Mouse (Mus musculus): ENCODE measurements around the gene Col4a3bp. TPM values are rescaled to one million over a fixed set of nuclear protein-coding genes. Genes with fewer than 3 reads are reported as not detected.
"Not testable (repeated sequence)": the region's sequence is repeated elsewhere in the genome, so short reads cannot be mapped to it uniquely, and the experiment has no call there.

Gene Col4a3bp
- polyA plus RNA-seq, 1 experiment from 2014 or later = 11.1 TPM

DNA sequence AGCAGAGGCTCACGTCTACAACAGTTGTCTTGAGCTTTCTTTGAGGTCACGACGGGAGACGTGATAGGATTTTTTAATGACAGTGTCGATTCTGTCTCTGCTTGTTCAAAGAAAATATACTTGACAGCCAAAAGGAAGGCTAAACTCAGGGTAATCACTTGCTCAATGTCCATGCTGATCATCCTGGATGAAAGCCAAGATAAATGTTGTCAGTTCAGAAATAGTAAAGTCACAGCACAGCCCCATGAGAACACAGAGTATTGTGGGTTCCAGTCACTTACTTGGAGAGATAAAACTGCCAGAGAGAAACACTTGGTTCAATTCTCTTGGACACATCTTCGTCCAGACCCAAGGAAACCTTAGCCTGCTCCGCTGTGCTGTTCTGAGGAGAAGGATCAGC is 116.5 kb downstream of the Col4a3bp start:
- Histone ChIP-seq H3K27me3 (no peaks in the 10 kb centered on the region), H3K9me3 (no peaks in the 10 kb centered on the region), H3K4me1 (0 out of 2 replicates have a peak, but pooled peaks cover 2% of the 10 kb centered on the region), H3K4me3 (no peak overlapping the region), H3K36me3 (peaks cover 85% of the 10 kb centered on the region), H3K27ac (no peak overlapping the region), H3K9ac (no peak overlapping the region), H3K4me2 (no peak overlapping the region)
- WGBS = 83% methylated on average over 7 of the region's 7 CpGs
- no peak for ATAC-seq (ENCODE audit: borderline replicate concordance, extremely low read depth, low FRiP score, low TSS enrichment)

DNA sequence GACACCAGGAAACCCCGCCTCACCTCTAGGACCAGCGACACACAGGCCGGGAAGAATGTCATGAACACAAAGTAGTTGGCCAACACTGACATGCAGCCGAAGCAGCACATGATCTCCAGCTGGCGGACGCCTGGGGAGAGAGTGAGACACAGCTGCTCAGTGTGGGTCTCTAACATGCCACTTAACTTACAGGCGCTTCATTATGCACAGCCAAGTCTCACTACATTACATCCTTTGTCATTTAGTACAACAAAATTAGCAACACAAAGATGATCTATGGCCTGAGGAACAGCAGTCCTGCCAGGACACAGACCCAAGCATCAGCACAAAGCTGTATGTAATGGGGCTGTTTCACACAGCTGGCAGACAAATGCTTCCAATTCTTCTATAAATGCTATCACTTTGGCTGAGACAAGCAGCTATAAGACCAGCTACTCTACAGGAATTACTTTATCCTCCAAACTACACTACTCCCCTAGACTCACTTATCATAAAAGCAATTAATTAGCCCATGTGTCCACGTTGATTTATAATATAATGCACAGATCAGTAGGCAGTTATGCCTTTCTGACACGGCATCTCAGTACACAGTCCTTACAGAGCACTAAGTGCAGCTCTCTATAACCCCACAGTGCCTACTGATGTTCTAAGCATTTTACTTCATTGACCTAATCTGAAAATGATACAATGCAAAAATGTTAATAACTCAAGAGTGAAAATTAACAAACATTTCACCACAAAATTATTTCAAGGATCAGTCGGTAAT is 117.9 kb downstream of the Col4a3bp start:
- Histone ChIP-seq H3K4me3 (no peak overlapping the region), H3K27me3 (no peaks in the 10 kb centered on the region), H3K27ac (no peak overlapping the region), H3K36me3 (peaks cover 85% of the 10 kb centered on the region), H3K9ac (no peak overlapping the region), H3K4me2 (no peak overlapping the region), H3K4me1 (0 out of 2 replicates have a peak, but pooled peaks cover 2% of the 10 kb centered on the region), H3K9me3 (no peaks in the 10 kb centered on the region)
- ATAC-seq (ENCODE audit: borderline replicate concordance, extremely low read depth, low FRiP score, low TSS enrichment) = peak; percentile 88
- WGBS = 56% methylated on average over 10 of the region's 10 CpGs

DNA sequence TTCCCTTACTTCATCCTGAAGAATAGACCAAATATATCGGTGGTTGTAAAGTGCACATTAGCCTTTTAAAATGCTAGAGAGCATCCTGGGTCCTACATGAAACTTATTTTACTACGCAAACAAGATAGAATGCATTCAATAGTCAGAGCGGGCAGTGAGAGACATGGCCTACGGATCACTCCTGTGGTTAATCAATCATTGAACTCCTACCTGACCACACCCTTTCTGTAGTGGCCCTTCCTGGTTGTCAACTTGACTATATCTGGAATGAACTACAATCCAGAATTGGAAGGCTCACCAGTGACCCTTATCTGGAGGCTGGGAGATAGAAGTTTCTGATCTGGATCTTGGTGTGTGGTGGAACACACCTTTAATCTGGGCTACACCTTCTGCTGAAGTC is 120.7 kb downstream of the Col4a3bp start:
- not testable (repeated sequence) for H3K9me3 ChIP-seq; H3K27me3 ChIP-seq; H3K9ac ChIP-seq; H3K4me2 ChIP-seq; H3K27ac ChIP-seq; ATAC-seq (ENCODE audit: borderline replicate concordance, extremely low read depth, low FRiP score, low TSS enrichment); H3K4me1 ChIP-seq; H3K4me3 ChIP-seq
- peaks cover 72% of the 10 kb centered on the region for H3K36me3 ChIP-seq
- 92% methylated on average over 4 of the region's 4 CpGs for WGBS

DNA sequence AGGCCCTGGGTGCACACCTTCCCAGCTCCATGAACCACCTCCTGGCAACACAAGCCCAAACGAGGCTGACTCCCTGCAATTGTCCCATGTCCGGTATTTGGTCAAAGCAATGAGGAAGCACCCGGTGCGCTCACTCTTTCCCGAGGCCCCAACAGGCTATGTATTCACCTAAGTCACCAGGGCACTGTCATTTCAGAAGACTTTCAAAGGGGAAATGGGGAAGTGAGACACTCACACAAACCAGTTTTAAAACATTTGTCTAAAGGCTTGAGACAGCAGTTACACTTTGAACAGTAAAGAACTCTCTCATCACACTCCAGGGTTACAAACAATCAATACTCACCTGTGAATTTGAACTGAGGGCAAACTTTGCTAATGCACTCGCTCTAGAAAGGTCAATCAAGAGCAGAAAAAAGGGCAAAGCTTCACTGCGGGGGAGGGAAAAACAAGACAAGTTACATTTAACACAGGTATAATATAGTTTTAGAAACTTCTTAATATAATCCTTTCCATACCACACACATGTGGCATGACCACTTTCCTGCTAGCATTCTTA is 122.1 kb downstream of the Col4a3bp start:
- peaks cover 22% of the 10 kb centered on the region for H3K4me1 ChIP-seq
- no peaks in the 10 kb centered on the region for H3K9me3 ChIP-seq
- no peaks in the 10 kb centered on the region for H3K27me3 ChIP-seq
- H3K4me2 ChIP-seq = no peak overlapping the region
- no peak overlapping the region for H3K27ac ChIP-seq
- H3K36me3 ChIP-seq = peaks cover 59% of the 10 kb centered on the region
- no peak overlapping the region for H3K4me3 ChIP-seq
- no peak for ATAC-seq (ENCODE audit: borderline replicate concordance, extremely low read depth, low FRiP score, low TSS enrichment)
- WGBS = 87% methylated on average over 7 of the region's 7 CpGs
- no peak overlapping the region for H3K9ac ChIP-seq

DNA sequence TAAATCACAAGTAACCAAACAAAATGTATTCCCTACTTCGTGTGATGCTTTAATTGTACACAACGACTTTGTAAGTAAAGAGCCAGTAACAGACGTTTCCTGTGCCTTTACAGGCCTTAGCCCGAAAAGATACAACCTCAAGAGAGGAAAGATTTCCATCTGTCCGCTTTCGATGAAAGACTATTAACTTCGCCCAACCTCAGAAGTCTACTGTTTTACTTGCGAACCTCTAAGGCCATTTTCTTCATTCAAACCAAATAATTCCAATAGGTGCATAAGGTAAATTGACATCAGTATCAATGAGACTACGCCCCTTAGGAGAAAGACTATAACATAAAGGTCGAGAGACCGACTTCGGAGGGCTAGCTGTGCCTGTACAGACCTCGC is 127.6 kb downstream of the Col4a3bp start:
- Histone ChIP-seq H3K9ac (peak overlapping the region; percentile 77), H3K4me3 (peak overlapping the region; percentile 85), H3K27me3 (no peaks in the 10 kb centered on the region), H3K4me1 (peaks cover 26% of the 10 kb centered on the region), H3K27ac (peak overlapping the region; percentile 88), H3K4me2 (peak overlapping the region; percentile 54), H3K36me3 (peaks cover 11% of the 10 kb centered on the region), H3K9me3 (no peaks in the 10 kb centered on the region)
- no peak for ATAC-seq (ENCODE audit: borderline replicate concordance, extremely low read depth, low FRiP score, low TSS enrichment)
- WGBS = 1% methylated on average over 13 of the region's 13 CpGs

DNA sequence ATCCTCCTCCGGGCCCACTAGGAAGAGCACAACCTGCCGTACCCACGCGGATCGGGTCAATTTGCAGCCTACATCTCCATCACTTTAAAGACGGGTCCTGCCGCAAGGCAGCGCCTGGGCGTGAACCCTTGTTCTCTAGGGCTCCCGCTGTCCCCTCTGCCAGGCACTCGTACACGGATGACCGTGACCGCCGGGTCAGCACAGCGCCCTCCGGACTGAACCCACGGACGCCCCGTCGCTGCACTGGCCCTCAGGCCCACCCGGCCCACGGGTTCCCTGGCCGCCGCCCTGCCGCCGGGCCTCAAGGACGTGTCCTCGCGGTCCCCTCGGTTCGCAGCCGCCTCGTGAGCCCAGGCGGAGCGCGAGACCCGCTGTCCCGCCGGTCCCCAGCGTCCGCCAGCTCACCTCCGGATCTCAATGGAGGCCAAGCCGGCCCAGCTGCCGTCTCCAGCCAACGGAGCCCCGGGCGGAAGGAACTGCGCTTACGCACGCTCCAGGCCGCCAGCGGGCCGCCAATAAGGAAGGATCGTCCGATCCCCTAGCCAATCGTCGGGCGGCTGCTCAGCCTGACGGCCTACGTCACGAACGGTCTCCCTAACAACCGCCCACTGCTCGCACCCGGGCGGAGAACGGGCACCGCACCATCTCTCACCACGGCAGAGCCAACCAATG is 128.1 kb downstream of the Col4a3bp start, which contains the start of gene Hmgcr:
TSS of gene Hmgcr (minus strand) at position 531 of the 672 bp plus-strand sequence.
- Histone ChIP-seq H3K36me3 (peaks cover 6% of the 10 kb centered on the region), H3K9me3 (no peaks in the 10 kb centered on the region), H3K4me2 (peak within 1 kb of the TSS; percentile 68), H3K4me3 (peak within 1 kb of the TSS; percentile 85), H3K4me1 (peaks cover 26% of the 10 kb centered on the region), H3K27ac (peak within 1 kb of the TSS; percentile 88), H3K9ac (peak within 1 kb of the TSS; percentile 77), H3K27me3 (no peaks in the 10 kb centered on the region)
- under 1% methylated on average over 69 of the region's 70 CpGs for WGBS
- ATAC-seq (ENCODE audit: borderline replicate concordance, extremely low read depth, low FRiP score, low TSS enrichment) = peak; percentile 100

DNA sequence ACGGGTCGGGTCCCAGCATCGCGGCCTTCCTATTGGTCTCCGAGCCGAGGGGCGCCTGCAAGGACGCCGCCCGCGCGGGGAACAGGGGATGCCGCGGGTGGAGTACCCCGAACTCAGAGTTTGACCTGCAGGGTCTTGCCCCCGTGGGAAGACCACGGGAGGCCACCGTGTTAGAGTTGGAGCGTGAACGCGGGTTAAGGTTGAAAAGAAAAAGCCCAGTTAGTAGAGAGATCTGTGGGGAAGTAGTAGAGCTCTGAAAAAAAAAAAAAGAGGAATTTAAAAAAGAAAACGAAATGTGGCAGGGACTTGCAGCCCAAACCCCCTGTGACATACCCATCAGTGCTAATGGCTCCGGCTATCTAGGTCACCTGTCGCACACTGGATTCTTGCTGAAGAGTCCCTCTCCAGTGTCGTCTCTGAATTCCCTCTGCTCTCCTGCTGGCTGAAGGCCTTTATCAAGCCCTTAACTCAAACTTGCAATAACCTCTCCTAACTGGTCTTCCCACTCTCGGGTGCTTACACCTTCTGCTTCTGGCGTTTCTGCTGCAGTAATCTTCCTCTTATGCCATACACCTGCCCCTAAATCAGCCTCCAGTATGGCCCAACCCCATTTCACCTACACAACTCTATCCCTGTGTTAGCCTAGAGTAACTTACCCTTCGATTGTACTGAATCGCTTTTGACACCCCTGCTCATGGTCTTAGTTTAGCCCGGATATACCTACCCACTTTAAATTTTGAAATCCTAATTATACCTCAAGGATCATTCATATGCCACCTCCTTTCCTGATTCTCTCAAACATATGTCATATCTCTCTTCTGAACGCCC is 128.9 kb downstream of the Col4a3bp start:
- no peaks in the 10 kb centered on the region for H3K27me3 ChIP-seq
- H3K9me3 ChIP-seq = no peaks in the 10 kb centered on the region
- H3K36me3 ChIP-seq = no peaks in the 10 kb centered on the region
- H3K27ac ChIP-seq = peak overlapping the region; percentile 57
- H3K9ac ChIP-seq = peak overlapping the region; percentile 39
- peak overlapping the region; percentile 85 for H3K4me3 ChIP-seq
- H3K4me2 ChIP-seq = peak overlapping the region; percentile 68
- WGBS = 11% methylated on average over 31 of the region's 31 CpGs
- H3K4me1 ChIP-seq = peaks cover 26% of the 10 kb centered on the region
- no peak for ATAC-seq (ENCODE audit: borderline replicate concordance, extremely low read depth, low FRiP score, low TSS enrichment)

DNA sequence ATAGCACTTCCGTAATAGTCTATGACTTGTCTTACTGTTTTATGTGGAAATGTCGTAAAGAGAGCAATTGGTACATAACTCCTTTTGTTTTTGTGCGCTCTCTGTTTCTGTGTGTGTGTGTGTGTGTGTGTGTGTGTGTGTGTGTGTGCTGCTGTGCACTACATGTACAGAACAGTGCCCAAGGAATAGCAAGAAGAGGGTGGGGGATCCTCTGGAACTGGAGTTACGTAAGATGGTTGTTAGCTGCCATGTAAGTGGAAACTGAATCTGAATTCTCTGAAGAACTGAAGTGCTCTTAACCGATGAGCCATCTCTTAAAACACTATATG is 129.5 kb downstream of the Col4a3bp start:
- Histone ChIP-seq H3K4me3 (no peak overlapping the region), H3K9me3 (no peaks in the 10 kb centered on the region), H3K36me3 (no peaks in the 10 kb centered on the region), H3K27me3 (no peaks in the 10 kb centered on the region), H3K4me1 (peaks cover 26% of the 10 kb centered on the region), H3K27ac (no peak overlapping the region), H3K9ac (no peak overlapping the region), H3K4me2 (no peak overlapping the region)
- ATAC-seq (ENCODE audit: borderline replicate concordance, extremely low read depth, low FRiP score, low TSS enrichment) = no peak
- 87% methylated on average over 5 of the region's 5 CpGs for WGBS

DNA sequence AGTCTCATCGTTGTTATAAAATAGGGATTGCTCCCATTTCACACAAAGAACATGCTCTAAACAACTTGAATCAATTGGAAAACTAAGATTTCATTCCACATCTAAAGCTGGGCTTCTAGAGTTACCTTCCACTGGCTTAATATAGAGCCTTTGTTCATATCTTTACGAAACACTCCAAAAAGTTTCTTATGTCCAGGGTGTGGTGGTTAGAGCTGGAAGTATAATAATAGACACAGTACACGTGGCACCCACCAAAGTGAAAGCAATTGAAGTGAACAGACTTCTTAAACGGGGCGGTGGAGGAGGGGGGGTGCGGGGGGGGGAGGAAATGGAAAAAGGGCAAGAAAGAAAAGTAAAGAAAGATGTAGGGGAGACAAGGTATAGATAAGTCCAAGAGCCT is 129.9 kb downstream of the Col4a3bp start:
- no peak for ATAC-seq (ENCODE audit: borderline replicate concordance, extremely low read depth, low FRiP score, low TSS enrichment)
- H3K4me3 ChIP-seq = no peak overlapping the region
- no peaks in the 10 kb centered on the region for H3K27me3 ChIP-seq
- H3K27ac ChIP-seq = no peak overlapping the region
- H3K4me2 ChIP-seq = no peak overlapping the region
- H3K36me3 ChIP-seq = no peaks in the 10 kb centered on the region
- peaks cover 26% of the 10 kb centered on the region for H3K4me1 ChIP-seq
- 66% methylated on average over 6 of the region's 6 CpGs for WGBS
- H3K9me3 ChIP-seq = no peaks in the 10 kb centered on the region
- no peak overlapping the region for H3K9ac ChIP-seq

DNA sequence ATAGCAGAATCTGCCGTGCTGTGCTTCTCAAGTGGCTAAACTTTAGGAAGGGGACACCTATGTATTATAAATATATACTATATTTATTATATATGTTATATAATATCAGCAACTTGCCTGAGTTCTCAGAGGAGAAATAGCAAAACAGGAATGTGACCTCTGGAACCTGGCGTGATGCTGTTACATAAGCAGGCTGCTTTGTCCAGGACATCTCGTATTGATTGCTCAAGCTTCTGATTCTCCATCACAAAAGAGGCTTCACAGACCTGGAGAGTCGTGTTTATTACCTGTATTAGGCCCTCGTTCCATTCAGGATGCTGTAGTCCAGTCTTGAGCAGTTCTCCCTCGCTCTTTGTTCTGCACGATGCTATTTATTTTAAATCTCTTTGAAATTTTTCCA is 131.4 kb downstream of the Col4a3bp start:
- Histone ChIP-seq H3K27ac (no peak overlapping the region), H3K4me1 (peaks cover 12% of the 10 kb centered on the region), H3K36me3 (no peaks in the 10 kb centered on the region), H3K4me3 (no peak overlapping the region), H3K27me3 (no peaks in the 10 kb centered on the region), H3K4me2 (no peak overlapping the region), H3K9me3 (no peaks in the 10 kb centered on the region), H3K9ac (no peak overlapping the region)
- no peak for ATAC-seq (ENCODE audit: borderline replicate concordance, extremely low read depth, low FRiP score, low TSS enrichment)
- 77% methylated on average over 7 of the region's 7 CpGs for WGBS

DNA sequence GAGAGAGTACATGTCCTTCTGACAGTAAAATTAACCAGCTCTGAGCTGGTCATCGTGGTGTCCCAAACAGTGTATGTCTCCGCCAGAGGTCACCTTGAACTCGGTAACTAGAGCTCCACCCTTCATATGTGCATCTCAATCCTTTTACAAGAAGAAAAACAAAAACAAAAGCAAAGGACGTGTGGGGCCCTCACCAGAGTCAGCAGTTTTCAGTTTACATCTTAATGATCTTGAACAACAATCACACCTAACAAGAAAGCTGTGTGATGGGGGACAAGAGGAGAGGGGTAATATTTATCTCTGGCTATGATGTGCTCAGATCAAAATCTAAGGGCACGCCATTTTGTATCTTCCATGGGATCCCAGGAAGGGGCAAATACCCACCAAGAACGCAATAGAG is 133.3 kb downstream of the Col4a3bp start:
- Histone ChIP-seq H3K4me1 (peaks cover 6% of the 10 kb centered on the region), H3K9ac (no peak overlapping the region), H3K9me3 (no peaks in the 10 kb centered on the region), H3K36me3 (no peaks in the 10 kb centered on the region), H3K27ac (no peak overlapping the region), H3K27me3 (no peaks in the 10 kb centered on the region), H3K4me2 (no peak overlapping the region), H3K4me3 (no peak overlapping the region)
- ATAC-seq (ENCODE audit: borderline replicate concordance, extremely low read depth, low FRiP score, low TSS enrichment) = no peak
- 82% methylated on average over 6 of the region's 6 CpGs for WGBS

Measured in lung, embryonic 15.5 days (tissue).